ENCODE assay signal across 14 mouse cellular contexts in the genomic region with DNA sequence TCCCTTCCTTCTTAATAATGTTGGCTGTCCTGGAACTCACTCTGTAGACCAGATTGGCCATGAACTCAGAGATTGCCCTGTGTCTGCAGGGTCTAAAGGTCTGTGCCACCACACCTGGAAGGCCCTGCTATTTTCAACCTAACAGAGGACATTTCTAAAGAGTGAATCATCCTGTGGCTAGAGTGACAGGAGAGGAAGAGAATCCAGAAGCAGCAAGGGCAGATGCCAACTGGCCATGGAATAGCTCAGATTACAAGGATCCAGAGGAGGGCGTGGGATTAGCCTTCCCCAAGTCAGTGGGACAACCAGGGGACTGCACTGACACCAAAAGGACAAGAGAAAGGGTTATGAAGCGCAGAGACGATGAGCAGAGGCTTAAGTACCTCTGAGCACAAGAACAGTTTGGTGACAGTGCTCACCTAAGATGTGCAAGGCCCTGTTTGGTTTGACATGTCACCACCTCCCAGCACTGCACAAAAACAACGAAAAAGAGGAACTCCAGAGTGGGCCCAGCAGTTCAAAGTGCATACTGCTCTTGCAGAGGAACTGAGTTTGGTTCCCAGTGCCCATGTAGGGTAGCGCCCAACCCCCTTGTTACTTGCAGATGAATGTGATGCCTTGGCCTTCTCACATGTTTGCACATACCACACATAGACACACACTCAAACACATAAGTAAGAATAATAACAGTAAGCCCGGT. TPM values are rescaled to one million over a fixed set of nuclear protein-coding genes. Genes with fewer than 3 reads are reported as not detected.
DNase-seq lines count a peak whose midpoint lies in the region; ATAC-seq and TF ChIP-seq lines count a peak whose summit lies in the region.
"Had no signal": no experiment of that assay in that cellular context is flagged by ENCODE, and none has a peak within 500 bp of the region (broad histone marks: within the 10 kb centered on the region; RNA-seq: fewer than 3 reads in every experiment).

No protein-coding gene starts in this region.

- H3K4me2 ChIP-seq in intestine, embryonic 16.5 days (ENCODE audit: low read depth, low read length), result no peak overlapping the region
- H3K4me2 ChIP-seq: forebrain, embryonic 13.5 days; lung, embryonic 14.5 days had no signal

- peak overlapping the region; percentile 70 for H3K27ac ChIP-seq in spleen, adult 2 months (ENCODE audit: insufficient read depth, low read length)
- H3K27ac ChIP-seq in intestine, embryonic 16.5 days (ENCODE audit: low read length), result peak overlapping the region; percentile 42; the same call in 1 of the 2 replicates
- H3K27ac ChIP-seq: forebrain, embryonic 13.5 days had no signal

- peak in 1 of 2 experiments; percentile 59 for DNase-seq in spleen, adult 2 months (ENCODE audit: low read depth in 1 of 2, low spot score in 2 of 2)
- DNase-seq in spleen, postnatal 14 days (ENCODE audit: low spot score in 2 of 2), result no peak
- DNase-seq in lung, postnatal 14 days, result peak; percentile 28
- peak; percentile 66 for DNase-seq in splenic B cell, adult 2 months (ENCODE audit: low read depth, low spot score)
- no peak for DNase-seq in thymus, adult 18-20 months
- DNase-seq in embryo, embryonic 11 days, result no peak
- DNase-seq in urinary bladder, postnatal 14 days (ENCODE audit: low spot score), result no peak
- DNase-seq: cerebellum, postnatal 25 days; heart, postnatal 14 days; lung, embryonic 14.5 days; thymus, postnatal 4 days had no signal

- no peak for TF ChIP-seq POLR2A in spleen, adult 2 months (IDR thresholded peaks at IDR 0.05; ENCODE audit: low read depth, low read length)

- no peak for ATAC-seq in intestine, embryonic 16.5 days
- ATAC-seq: forebrain, embryonic 13.5 days; inflammation-experienced regulatory T-cells, adult 6 months had no signal

- peaks cover 9% of the 10 kb centered on the region; the same call in 1 of the 2 replicates for H3K4me1 ChIP-seq in spleen, adult 2 months (ENCODE audit: control insufficient read depth, insufficient read depth, insufficient read length)
- no peaks in the 10 kb centered on the region for H3K4me1 ChIP-seq in intestine, embryonic 16.5 days (ENCODE audit: control insufficient read depth, insufficient read depth, low read length)

- no peak overlapping the region for H3K4me3 ChIP-seq in spleen, adult 2 months (ENCODE audit: extremely low read depth, insufficient read depth, insufficient read length)
- no peak overlapping the region for H3K4me3 ChIP-seq in intestine, embryonic 16.5 days (ENCODE audit: low read length)
- H3K4me3 ChIP-seq: forebrain, embryonic 13.5 days had no signal

- H3K27me3 ChIP-seq in spleen, adult 2 months (ENCODE audit: control insufficient read depth, insufficient read depth, low read length), result no peaks in the 10 kb centered on the region
- no peaks in the 10 kb centered on the region for H3K27me3 ChIP-seq in intestine, embryonic 16.5 days (replicated peaks; ENCODE audit: control insufficient read depth, insufficient read depth, low read length)
- no peaks in the 10 kb centered on the region for H3K27me3 ChIP-seq in splenic B cell, adult 2 months (ENCODE audit: control insufficient read depth, insufficient read depth, low read length, poor library complexity, severe bottlenecking)
- H3K27me3 ChIP-seq: forebrain, embryonic 13.5 days had no signal

- H3K36me3 ChIP-seq in spleen, adult 2 months (ENCODE audit: control insufficient read depth, insufficient read depth, low read length), result no peaks in the 10 kb centered on the region
- H3K36me3 ChIP-seq in intestine, embryonic 16.5 days (ENCODE audit: control insufficient read depth, insufficient read depth, low read length), result no peaks in the 10 kb centered on the region
- no peaks in the 10 kb centered on the region for H3K36me3 ChIP-seq in splenic B cell, adult 2 months (ENCODE audit: control insufficient read depth, insufficient read depth, low read length, poor library complexity, severe bottlenecking)

- TF ChIP-seq CTCF in spleen, adult 2 months (IDR thresholded peaks at IDR 0.05; ENCODE audit: extremely low read depth, insufficient read depth, insufficient read length, insufficient replicate concordance), result no peak

- WGBS in spleen, adult 2 months, result 56% methylated on average over 6 of the region's 6 CpGs
- 75% methylated on average over 6 of the region's 6 CpGs for WGBS in intestine, embryonic 16.5 days

- no peak overlapping the region for H3K9ac ChIP-seq in intestine, embryonic 16.5 days (ENCODE audit: low read depth, low read length)
- H3K9ac ChIP-seq: forebrain, embryonic 13.5 days; lung, embryonic 14.5 days had no signal

- no peaks in the 10 kb centered on the region for H3K9me3 ChIP-seq in intestine, embryonic 16.5 days (ENCODE audit: control insufficient read depth, low read length)
- H3K9me3 ChIP-seq: forebrain, embryonic 13.5 days had no signal

RNA-seq across cellular contexts. Expression of gene Atad5, which starts 3.7 kb away (rescaled TPM):
- 0.60 and 0.62 TPM in 2 replicates for polyA plus RNA-seq in spleen, adult 2 months (2012; rRNA removed)
- polyA plus RNA-seq in intestine, embryonic 16.5 days (2015; fragmentation: Nextera tagmentation; extraction: Ambion mirVana), result 4.7 and 5.6 TPM in 2 replicates

RNA-seq across cellular contexts. Expression of gene Crlf3, which starts 4.7 kb away (rescaled TPM):
- polyA plus RNA-seq in spleen, adult 2 months (2012; rRNA removed), result 49.7 and 52.2 TPM in 2 replicates
- polyA plus RNA-seq in intestine, embryonic 16.5 days (2015; fragmentation: Nextera tagmentation; extraction: Ambion mirVana), result 21.8 and 22.9 TPM in 2 replicates

RNA-seq across cellular contexts. Expression of gene Tefm, which starts 56.5 kb away (rescaled TPM):
- polyA plus RNA-seq in spleen, adult 2 months (2012; rRNA removed), result 1.9 and 2.2 TPM in 2 replicates
- 28.8 and 33.1 TPM in 2 replicates for polyA plus RNA-seq in intestine, embryonic 16.5 days (2015; fragmentation: Nextera tagmentation; extraction: Ambion mirVana)

Comparison
In these comparisons a context has a peak if more than half of its experiments do, and no peak if none do; other contexts are left out.
1. DNase-seq: peak in lung, postnatal 14 days (single experiment) and splenic B cell, adult 2 months (single experiment); none in spleen, postnatal 14 days (0 of 2), thymus, adult 18-20 months (0 of 2), embryo, embryonic 11 days (single experiment) and urinary bladder, postnatal 14 days (single experiment).